Mouse (Mus musculus): ENCODE data around the gene Bcor. TPM values are rescaled to one million over a fixed set of nuclear protein-coding genes. Genes with fewer than 3 reads are reported as not detected.
A peak's percentile ranks its signal among the peaks of the same experiment; 100 is the strongest.

The Bcor gene
- total RNA-seq, 4 experiments from 2014 or later, result 27.1 to 32.2 (median 27.4) TPM

DNA sequence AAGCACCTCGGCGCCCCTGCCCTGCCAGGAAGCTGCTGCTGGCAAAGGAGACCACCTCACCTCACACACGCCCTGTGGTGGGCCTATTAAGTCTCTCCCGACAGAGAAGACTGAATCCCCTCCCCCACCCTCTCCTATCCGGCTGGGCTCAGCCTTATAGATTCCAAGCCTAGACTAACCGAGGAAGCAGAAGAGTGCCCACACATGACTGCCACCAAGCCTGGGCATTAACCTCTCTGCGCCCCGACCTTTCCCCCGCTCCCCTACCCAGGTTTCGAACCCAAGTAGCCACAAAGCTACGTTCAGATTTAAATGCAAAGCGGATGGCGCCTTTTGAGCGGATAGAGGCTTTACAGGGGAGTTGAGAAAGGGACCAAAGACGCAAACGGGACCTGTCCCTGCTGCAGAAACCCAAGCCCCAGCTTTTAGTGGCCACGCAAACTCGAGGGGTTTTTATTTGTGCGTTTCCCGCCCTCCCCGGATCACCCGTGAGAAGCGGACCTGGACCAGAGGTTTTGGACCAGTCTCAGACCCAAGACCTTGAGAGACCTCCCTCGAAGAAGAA lies 33.0 kb downstream of the Bcor start:
- DNase-seq (ENCODE audit: low spot score in 2 of 2), result no peak

DNA sequence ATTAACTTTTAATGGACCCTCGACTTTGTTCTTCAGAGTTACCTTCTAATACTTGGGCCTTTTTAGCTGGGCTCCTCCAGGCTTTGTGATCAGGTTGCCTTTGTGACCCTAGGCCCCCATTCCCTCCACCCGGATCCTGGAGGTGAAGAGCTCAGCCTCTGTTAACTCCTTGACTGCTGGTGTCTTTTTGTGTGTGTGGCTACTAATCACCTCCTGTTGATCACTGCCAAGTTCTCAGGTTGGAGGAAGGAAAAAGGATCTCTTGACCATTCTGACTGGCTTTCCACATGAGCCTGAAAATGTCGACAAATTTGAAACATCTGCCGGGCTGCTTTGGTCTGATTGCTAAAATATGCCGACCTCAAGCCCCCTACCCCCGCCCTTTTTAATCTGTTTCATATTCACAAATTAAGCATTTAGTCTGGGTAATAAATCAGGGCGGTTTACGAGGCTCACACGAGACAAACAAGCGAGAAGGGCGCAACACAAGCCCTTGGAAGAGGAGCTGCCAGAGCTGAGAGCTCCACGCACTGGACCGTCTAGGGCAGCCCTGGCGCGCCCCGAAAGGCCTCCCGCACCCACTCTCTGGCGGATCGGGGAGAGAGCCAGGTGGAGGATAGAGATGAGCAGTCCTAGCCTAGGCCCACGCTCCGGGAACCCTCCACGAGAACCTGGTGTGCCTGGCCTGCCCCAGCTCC lies 33.6 kb downstream of the Bcor start:
- no peak for DNase-seq (ENCODE audit: low spot score in 2 of 2)

DNA sequence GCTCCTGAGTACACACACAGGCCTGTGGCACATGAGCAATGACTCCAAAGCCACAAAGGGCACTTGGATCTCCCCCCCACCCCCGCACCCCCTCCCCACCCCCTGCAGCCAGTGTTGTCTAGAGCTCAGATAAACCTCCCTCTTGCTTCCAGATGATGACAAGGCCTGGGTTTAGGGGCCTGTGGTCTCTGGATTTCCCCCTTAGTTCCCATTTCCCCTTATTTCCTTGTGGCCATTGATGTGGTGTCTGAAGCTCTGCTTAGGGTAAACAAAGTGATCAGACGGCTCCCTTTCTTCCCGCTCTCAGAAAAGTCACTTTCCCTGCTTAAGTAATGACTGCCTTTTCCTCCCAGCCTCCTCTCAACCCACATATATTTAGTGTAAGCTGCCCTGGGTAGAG lies 35.6 kb downstream of the Bcor start:
- DNase-seq (ENCODE audit: low spot score in 2 of 2), result no peak

DNA sequence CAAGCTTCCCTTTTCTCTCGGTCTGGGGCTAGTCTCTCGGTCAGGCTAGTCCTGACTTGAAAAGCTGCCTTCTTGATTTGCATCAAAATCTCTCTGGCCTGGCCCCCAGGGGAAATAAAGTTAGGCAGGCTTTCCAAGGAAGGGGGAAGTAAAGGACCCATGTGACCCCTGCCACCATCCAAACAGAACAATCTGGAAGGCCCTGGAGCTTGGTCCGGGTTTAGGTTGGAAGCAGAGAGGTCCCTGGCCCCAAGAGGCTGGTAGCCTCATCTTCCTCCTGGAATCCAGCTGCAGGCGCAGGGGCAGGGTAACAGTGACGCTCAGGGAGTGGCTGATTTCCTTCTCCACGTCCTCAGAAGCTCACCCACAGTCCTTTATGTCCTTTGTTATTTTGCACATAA lies 36.5 kb downstream of the Bcor start:
- DNase-seq (ENCODE audit: low spot score in 2 of 2), result no peak

DNA sequence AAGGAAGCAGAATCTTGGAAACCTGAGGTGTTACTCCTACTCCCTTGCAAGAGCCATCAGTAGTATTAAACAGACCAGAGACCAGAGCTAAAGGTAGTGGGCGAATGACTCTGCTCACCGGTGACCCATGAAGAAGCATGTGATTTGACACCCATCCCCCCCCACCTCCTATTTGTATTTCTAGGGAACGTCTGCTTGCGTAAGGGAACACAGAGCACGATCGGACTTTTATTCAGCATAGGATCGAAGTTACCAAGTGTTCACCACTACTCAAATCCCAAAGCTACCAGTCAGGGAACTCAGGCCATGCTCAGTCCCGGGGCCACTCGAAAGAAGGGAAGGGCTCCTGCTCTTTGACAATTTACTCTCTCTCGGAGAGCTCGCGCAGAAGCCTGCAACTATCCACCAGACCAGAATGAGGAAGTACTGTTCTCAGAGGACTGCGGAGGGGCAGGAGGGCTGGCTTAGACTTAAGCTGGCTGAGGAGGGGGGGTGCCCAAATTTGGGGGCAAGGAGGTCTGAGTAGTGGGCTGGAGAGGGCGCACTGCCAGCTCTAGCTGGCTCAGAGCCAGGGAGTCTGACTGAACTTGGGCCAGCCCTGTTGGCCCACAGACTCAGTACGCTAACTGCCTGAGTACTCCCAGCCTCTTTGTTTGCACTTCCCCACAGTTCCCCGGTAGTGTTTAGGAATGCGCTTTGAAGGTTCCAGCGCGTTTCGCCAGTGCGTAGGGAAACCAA lies 37.4 kb downstream of the Bcor start:
- DNase-seq (ENCODE audit: low spot score in 2 of 2), result no peak

DNA sequence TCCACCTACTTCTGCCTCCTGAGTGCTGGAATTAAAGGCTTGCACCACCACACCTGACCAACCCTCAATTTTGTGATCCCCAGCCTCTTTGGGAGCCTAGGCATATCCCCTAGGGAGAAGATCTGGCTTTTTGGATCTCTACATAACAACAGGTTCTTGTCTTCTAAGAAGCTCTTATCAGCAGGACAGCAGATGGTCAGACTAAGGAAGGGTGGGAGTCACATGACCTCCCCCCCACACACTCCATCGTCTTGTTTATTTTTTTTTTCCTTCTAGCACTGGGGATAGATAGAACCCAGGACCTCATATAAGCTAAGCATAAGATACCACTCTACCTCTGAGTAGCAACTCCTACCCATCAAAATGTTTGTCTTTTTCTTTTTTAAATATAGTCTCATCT lies 40.7 kb downstream of the Bcor start:
- DNase-seq (ENCODE audit: low spot score in 2 of 2), result no peak

DNA sequence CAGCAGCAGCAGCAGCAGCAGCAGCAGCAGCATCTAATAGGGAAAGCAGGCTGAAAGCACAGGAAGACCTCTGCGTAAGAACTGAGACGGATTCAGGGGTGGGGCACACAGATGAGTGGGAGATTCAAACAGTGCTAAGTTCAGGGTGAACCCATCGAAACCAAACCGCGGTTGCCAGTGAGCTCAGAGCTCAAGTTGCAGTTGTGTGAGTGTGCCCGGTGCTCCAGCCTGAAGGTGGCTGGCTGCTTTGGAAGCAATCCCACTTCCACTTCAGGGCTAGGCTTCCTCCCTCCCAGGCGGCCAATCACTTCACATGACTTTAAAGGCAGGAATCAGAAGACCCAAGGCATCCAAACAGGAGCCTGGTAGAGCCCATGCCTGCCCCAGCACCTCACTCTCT lies 44.0 kb downstream of the Bcor start:
- no peak for DNase-seq (ENCODE audit: low spot score in 2 of 2)

DNA sequence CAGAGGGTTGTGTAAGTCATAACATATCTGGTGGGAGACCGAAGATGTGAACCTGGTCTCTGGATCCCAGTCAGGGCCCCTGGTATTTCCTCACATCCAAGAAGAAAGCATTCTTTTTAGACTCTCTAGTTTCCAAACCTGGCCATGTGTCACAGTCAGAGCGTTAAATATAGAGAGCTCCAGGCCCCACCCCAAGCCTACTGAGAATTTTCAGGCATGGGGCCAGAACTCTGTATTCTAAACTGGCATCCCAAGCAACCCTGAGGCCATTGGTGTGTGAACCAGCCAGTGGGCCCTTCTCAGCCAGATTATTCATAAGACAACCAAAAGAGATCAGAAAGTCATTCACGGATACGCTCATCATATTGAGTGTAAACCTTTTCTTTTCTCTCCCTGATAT lies 48.0 kb downstream of the Bcor start:
- no peak for DNase-seq (ENCODE audit: low spot score in 2 of 2)

DNA sequence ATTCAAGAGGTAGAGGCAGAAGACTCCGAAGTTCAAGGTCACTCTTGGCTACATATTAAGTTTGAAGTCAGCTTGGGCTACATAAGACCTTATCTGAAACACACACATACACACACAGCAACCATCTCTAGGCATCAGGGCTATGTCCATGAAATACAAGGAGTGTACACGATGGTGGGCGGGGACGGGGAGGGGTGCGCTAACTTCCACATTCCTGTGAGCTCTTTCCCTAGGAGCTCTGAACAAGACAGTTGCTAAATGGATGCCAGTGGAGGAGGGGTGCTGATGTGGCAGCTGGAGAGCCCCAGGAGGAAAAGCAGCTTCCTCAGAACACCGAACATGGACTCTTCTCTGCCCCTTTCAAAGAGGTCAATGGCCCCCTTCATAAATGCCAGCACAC lies 49.6 kb downstream of the Bcor start:
- DNase-seq (ENCODE audit: low spot score in 2 of 2), result no peak

DNA sequence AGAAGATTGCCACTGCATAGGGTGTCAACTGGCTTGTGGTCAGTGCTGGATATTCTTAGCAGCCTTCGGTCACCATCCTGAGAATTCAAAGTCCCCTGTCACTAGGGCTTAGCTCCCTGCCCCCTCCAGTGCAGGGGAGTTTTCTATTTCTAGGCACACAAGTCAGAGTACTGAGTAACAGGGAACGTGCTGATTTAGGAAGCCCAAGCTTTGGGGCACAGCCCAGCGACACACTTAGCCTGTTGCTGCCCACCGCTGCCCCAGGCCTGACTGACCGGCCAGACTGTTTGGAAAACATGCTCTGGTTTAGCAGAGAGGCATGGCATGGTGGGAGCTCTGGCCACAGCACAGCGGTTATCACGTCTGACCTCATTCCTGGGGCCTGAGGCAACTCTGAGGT lies 54.8 kb downstream of the Bcor start:
- no peak for DNase-seq (ENCODE audit: low spot score in 2 of 2)

DNA sequence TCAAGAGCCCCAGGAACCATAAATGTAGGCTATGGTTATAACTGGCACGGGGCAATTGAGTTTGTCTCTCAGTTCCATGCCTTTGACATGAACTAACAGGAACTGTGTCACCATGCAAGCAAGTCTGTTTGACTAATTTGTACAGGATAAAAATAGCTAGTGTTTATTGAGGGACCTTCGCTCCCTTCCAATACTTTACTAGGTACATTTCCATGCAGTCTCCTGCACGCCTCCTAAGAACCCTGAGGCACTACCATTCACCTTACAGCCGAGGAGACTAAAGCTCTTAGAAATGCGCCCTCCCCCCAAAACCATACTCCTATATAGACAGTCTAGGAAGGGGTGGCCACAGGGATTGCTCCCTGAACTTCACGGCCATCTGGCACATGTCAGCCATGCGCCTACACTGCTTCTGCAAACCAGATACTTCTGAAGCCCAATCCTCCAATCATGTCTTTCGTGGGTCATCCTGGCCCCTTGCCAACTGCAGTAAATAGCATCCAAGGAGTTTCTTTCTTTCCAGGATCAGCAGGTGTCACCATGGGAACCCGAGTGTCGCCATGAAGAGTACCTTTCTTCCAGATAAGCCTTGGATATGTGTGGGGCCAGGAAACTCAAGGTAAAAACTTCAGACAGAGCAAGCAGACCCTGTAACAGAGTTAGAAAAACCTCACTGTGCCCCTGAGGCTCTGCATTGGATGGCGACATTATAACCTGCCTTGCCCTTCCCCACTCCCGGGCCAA lies 63.2 kb downstream of the Bcor start:
- no peak for DNase-seq (ENCODE audit: low spot score in 2 of 2)

DNA sequence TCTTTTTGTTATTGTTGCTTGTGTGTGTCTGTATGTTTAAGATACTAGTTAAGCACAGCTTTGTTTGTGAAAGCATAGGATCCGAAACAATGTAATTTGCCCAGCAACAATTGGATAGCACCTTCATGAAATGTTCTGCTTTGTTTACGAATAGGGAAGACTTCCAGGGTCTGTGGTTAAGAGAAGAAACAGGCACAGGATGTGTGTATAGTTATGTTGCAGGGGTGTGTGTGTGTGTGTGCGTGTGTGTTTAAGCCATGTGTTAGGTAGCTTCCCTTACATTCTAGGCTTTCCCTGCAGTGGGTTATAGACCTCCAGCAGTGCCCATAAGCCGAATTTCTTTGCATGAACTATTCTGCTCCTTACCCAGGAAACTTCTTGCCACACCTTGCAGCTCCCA lies 66.8 kb downstream of the Bcor start:
- no peak for DNase-seq (ENCODE audit: low spot score in 2 of 2)

DNA sequence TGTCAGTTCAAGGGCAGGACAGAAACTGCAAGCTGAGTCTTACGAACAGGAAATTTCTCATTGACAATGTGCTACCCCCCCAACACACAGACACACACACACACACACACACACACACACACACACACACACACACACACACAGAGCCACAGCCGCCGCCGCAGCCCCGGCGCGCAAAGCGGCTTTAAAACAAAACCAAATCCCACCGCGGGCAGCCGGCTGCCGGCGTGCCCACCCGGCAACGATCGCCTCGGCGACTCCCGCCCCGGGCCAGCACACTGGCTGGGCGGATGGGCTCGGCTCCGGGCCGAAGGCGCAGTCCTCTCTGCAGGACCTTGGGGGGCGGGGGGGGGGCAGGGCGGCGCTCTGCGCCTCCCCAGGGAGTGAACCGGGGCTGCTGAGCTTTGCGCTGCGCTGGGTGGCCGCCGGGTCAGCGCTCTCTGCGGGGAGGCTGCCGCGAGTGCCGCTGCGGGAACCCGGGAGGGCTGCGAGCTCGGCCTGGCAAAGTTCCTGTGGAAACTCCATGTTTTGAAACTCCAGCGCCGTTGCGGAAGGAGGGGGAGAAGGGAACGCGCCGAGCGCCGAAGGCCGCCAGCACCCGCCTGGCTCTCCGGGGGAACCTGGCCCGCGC lies 68.6 kb downstream of the Bcor start:
- DNase-seq (ENCODE audit: low spot score in 2 of 2), result peak; percentile 26 to 32

DNA sequence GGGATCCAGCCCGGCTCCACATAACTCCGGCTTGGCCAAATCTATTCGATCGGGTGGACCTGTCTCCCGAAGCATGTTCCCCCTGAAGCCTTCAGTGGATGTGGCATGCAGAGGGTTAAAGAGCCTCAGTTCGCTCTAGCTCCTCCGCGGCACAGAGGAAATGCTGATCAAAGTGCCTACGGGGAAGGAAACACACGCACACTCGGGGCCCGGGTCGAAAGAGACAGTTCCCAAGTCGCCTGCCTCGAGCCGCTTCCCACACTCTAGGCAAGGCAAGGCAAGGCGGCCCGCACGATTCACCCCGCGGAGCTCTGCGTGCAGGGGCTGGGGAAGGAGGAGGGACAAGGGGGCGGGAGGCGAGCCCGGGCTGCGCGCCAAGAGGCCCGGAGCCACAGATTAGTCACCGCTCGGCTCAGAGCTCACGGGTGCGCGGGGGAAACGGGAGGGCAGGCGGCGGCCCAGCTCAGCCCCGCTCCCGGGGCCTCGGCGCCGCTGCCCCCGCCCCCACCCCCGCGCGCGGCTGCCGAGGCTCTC lies 69.2 kb downstream of the Bcor start:
- DNase-seq (ENCODE audit: low spot score in 2 of 2), result peak in 1 of 2 experiments; percentile 53

DNA sequence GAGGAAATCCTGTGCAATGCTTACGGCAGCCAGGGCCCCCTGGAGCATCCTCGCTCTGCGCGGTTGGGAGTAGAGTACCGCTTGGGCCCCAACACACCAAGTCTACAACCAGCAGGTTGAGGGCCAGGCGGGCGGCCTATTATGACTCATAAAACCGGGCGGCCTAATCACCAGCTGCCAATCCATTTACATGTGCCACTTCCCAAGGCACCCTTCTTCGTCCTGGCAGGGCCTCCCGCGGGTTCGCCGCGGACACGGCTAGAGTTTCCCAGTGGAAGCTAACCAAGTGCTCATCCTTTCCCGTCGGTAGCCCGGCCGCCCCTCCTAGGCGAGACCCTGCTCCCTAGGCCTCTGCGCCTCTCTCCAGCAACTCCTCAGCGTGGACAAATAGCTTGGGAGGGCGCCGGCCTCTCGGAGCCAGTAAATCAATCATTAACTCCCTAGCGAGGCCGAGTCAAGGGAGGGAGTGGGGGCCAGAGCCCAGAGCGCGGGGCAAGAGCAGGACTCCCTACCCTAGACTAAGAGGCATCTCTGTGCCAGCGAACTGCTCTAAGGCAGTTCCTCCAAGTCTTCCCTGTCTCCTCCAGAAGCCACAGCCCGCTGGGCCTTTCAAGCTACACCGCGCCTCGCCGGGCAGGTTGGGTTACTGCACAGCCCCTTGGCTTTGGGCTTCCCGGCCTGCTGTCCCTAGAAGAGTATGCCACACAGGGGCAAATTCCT lies 69.8 kb downstream of the Bcor start:
- no peak for DNase-seq (ENCODE audit: low spot score in 2 of 2)

DNA sequence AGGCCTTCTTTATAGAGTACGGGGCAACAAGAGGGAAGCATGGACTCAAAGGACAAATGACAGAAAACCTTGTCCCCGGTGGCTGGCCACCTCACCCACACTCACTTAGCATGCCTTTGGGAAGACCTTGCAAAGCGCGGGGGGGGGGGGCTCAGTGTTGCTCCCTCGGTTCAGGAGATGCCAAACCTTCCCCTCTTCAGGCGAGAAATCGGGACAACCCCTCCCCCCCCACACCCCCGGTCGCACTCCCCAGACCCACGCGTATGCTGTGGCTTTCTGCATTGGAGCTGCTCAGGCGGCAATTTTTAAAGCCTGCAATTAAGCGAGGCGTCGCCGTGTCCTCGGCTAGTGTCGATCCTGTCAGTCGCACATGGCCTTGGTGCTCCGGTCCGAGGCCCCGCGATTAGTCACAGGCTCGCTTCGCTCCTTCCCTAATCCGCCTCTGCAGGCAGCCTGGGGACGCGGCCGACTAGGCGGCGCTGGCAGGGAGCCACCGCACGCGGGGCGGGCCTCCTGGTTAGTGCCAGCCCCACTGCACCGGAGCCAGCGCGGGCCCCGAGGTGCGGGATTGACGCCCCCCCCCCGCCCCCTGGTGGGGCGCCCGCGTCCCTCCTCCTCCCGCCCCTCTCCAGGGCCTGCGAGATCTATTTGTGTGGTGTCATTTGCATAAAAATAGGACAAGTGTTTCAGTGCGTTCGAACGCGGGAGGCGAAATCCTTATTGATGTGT lies 70.6 kb downstream of the Bcor start:
- peak in 1 of 2 experiments; percentile 25 for DNase-seq (ENCODE audit: low spot score in 2 of 2)

DNA sequence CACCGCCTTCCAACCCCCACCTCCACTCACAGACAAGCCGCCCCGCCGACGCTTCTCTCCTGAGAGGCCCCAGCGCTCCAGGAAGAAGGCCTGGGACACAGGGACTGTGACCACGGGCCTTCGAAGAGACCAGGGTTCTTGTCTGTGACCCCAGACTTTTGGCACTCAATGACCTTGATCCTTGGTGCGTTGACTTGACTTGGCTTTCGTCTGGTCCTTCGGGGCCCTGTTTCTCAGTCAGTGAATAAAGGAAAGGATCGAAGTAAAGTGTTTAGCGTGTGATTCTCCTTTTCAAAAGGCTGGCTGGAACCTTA lies 71.2 kb downstream of the Bcor start:
- no peak for DNase-seq (ENCODE audit: low spot score in 2 of 2)

DNA sequence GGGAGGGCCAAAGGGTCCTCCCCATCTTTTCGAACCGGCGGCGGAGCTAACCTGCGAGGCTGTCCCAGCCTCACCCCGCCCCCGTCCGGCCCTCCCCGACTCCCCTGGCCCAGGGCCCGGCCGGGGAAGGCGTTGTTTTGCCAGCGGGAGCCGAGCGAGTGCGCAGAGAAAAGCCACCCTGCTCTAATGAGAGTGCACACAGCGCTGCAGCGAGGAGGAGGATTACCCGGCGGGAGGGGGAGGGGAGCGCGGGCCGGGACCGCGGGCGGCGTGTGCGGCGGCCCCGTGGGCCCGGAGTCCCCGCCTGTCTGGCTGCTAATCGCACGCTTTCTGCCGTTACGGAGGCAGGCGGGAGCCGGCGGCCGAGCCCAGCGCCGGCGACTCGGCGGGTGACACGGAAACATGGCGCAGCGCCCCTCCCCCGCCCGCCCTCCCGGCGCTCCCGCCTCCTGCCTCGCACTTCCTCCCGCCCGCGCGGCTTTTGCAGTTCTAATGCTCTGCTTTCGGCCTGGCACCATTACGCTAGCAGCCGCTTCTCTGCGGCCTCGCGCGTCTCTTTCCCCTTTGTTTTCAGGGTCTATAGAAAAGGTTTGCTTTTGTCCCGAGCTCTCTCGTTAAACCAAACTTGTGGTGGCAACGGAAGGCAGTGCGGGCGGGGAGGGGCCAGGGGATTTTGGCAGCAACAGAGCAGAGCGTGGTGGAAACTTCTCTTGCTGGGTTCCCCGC lies 71.7 kb downstream of the Bcor start:
- peak in 1 of 2 experiments; percentile 32 for DNase-seq (ENCODE audit: low spot score in 2 of 2)

DNA sequence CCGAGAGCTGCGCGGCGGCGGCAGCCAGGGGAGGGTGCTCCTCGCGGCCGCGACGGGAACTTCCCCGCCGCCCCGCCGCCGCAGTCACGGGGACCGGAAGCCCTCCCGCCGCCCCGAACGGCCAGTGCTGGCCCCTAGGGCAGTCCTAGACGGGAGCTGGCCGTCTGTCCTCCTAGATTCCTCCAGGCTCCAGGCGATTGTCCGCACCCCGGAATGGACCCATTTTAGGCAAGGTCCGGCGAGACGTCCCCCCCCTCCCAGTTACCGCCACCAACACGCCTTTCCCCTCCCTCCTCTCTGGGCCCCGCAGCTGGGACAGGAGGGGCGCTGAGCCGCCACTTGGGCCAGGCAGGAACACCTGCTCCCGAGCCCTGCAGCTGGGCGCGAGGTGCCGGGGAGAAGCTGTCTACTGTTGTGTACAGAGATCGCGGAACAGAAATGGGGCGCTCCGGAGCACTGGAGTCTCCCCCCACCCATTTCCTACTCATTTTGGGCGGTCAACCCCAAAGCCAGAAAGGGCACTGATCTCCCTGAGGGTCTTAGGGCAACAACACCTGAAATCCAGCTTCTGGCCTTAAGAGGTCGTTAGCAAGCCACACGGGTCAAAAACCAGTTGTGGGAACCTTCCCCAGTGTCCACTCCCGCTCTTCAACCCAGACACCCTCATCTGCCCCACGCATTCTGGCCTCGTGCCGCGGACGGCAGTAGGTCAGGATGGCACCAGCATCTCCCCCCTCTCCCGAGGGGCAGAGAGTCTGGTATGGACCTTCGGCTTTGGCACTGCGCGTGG lies 72.4 kb downstream of the Bcor start:
- peak in 1 of 2 experiments; percentile 20 for DNase-seq (ENCODE audit: low spot score in 2 of 2)
